Mouse (Mus musculus): ENCODE data around the gene Cdc7.
"Not testable (repeated sequence)": the region's sequence is repeated elsewhere in the genome, so short reads cannot be mapped to it uniquely, and the experiment has no call there.

Gene Cdc7

DNA sequence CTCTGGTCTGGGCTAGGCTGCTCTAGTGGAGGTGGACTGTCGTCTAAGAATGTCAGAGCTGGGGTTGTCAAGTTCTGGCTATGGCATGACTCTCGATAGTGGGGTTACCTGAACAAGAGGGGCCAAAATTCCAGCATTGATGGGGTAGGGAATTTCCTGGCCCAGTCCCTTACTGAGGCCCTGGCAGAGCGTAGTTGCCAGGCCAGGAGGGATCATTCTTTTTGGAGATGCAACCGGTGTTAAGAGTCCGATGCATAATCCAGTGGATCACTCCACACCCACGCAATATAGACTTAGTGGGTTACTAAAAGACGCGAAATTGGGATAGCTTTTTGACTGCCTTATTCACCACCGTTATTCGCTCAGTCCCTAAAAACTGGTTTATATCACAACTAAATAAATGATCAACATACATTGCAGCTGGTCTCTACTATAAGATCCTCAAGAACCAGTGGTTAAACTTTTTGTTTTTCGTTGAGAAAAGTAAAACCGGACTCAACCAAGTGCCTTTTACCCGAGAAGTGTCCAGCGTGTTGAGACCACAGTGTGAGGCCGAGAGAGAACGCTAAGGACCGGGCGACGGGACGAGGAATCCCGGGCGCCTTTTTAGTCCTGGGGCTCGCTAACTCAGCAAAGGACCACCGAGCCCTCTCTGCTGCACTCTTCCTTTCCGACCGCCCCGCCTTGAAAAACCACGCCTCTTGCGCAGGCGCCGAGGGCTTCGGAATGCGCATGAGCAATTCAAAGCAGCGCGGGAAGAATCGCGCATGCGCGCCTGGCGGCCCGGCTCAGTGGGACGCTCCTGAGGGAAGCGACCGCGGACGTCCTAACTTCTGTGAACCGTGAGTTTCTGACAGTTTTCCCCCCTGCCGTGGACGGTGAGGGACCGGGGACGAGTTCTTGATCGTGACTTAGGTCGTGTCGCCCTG, at the start of gene Cdc7:
Gene Cdc7 (plus strand): TSS at position 739 of the 929 bp plus-strand sequence.
- DNase-seq (ENCODE audit: low spot score): peak; percentile 93

DNA sequence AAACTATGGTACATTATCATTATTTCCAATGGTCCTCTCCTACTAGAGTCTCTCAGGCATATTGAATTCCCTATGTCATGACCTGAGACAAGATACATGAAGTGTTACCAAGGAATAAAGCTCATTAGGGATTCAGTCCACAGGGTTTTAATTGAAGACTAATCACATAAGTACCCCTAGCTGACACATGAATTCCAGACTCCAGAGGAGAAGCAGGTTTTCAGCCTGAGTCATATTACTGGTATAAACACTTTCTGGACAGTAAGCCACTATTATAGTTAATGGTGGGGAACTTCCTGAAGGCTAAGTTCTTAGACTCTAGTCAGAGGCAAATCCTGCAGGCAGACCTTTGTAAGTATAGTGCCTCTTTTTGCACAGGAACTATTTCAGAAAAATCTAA, 44.8 kb upstream of the Cdc7 start:
- no peak for DNase-seq (ENCODE audit: low spot score)

DNA sequence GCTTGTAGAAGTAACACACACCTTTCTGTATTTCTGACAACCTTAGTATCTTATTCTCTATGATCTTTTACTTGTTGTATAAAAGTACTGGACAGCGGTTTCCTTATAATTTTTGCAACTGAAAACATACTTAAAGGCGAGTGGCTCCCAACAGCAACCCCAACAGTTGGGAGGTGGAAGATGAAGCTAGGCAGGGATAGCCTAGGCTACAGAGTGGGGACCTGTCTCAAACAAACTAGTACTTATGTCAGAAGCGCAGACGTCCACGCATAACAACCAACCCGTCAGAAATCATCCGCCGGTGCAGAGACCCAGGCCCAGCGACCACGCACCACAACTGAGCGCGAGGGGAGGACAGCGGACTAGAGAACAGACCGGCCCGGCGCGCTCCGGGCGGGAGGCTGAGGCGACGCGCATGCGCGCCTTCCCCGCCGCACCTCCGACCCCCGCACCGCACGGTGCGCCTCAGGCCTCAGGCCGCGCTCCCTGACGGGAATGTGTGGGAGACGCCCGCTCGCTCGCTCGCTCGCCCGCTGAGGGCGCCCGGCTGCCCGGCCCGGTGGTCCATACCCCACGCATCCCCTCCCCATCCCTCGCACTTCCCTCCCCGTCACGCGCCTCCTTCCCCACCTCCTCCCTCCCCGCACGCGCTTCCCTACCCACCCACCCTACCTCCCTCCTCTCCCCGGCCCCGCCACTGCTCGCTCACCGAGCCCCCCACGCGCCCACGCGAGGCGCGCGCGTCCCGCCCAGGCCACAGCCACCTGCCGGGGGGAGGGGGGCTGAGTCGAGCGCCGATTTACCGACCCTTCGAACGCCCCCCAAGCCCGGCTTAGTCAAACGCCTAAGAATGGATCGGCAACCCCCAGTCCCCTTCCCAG, 38.4 kb upstream of the Cdc7 start, which contains the start of gene Hfm1:
Gene Hfm1 (minus strand): TSS at position 834 of the 881 bp plus-strand sequence.
- DNase-seq (ENCODE audit: low spot score): no peak

DNA sequence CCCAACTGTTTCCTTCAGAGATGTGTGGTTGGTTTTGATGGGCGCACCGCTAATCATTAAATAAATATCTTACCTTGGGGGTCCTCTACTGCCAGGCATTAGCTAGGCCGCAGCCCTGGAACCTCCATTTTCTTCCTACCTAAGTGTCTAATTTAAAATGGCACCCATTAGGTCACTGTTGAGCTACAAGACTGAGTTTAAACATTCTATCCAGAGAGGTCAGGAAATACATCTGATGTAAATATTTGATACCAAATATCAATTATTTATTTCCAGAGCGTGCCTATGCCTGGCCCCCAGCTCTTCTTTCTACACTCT, 37.8 kb upstream of the Cdc7 start:
- no peak for DNase-seq (ENCODE audit: low spot score)

DNA sequence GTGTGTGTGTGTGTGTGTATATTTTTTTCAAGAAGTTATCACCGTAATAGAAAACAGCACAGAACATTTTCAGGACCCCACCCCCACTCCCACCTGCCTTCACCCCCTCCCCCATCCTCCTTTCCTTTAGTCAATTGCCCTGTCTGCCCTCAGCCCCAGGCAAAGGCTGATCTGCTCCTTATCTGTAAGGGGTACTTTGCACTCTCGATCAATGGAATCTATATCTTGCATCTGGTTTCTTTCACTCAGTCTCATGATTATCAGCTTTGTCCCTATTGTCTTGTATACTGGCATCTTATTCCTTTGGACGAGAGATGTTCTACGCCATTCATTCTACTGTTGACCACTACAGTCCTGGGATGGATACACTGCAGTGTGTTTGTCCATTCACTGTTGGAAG, 36.1 kb upstream of the Cdc7 start:
- no peak for DNase-seq (ENCODE audit: low spot score)

DNA sequence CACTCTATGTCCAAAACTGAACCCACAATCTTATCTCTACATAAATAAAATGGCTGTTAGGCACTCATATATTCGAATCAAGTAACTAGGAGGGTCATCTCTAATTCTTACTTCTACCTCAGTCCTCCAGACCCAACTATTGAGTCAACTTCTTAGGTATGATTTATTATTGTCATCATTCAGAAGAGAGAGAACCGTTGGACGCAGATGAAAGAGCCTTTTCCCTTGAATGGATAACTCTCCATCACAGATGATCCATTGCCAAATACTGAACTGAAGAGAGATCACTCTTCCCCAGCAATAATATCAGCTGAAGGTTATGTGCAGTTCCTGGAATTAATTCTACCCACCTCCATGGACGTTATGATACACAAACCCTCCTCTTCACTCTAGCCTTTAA, 17.8 kb upstream of the Cdc7 start:
- no peak for DNase-seq (ENCODE audit: low spot score)

DNA sequence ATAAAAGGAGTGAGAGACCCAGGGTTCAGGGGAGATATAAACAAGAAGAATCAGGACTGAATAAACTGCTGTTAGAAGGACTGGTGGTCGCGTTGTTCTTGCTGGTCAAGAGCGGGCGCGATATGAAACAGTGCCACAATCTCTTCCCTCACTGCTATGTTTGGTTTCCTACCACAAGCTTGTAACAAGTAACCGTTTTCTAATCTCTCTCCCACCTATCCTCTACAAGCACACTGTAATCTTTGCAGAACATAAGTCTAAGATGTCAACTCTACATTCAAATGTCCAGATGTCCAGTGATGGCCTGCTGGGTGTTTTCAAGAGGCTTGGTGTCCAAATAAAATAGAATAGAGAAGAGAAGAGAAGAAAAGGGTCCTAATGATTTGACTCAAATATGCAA, 15.4 kb upstream of the Cdc7 start:
- DNase-seq (ENCODE audit: low spot score): no peak

DNA sequence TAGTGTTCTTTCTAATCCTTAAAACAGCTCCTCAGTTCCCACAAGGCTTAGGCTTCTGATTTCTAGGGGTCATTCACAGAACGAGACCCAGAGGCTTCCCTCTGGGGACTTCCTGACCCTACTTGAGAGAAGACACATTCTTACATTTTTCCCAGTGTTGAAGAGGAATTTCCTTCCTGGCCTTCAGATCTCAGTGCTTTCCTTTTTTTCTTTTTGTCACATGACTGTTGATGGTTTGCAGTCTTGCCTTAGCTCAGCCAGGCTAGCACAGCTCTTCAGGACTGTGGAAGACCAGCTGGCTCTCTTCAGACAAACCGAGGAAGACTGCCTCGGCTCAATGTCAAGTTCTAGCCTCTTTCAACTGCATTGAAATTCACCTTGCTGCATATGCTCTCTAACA, 7.7 kb upstream of the Cdc7 start:
- no peak for DNase-seq (ENCODE audit: low spot score)

DNA sequence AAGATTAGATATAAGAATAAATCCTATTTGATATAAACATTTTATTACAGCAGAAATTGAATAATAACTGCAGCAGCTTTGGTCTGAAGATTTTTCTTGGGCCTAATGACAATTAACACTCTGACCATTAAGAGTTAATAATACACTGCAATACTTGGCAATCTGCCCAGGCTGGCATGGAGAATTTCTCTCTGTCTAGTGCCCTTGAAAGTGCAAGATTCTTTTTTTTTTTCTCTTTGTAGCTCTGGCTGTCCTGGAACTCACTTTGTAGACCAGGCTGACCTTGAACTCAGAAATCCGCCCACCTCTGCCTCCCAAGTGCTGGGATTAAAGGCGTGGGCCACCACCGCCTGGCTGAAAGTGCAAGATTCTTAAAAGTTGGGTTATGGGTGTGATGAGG, 5.1 kb upstream of the Cdc7 start:
- DNase-seq (ENCODE audit: low spot score): peak; percentile 82

DNA sequence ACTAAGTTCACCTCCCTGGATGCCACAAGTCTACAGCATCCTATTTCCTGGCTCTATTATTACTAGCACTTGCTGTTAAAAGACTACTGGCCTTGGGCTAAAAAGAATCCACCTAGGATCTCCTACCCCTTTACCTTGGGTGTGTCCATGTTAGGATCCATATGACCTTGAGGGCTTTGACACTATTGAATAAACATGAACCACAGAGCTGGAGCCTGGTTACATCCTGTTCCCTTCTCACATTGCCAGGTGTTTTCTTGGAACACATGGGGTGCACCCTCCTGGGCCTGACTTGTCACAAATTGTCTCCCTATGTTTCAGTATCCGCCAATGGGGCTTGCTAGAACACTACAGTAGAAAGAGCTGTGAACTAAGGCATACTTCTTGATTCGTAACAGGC, 3.7 kb upstream of the Cdc7 start:
- no peak for DNase-seq (ENCODE audit: low spot score)

DNA sequence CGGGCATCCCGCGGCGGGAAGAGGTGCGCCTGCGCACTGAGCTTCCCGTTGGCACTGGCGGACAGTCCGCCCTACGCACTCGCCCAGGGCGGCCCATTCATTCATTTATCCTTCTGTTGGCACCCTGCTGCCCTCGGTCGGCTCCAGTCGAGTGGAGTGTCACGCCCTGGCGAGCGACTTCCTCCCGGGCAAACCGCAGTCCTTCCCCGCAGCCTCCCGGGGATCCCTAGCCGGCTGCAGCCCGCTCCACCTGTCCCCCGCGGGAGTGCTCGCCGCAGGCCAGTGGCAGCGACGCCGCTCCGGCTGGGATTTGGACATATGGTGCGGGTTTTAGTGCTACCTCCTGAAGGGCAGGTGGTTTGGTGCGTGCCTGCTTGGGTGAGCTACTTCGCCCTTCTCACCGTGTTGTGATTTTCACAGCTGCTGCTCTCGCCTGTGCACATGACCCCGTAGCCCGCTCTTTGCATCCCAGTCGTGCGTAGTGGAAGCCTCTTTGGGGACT, 442 bp downstream of the Cdc7 start:
- no peak for DNase-seq (ENCODE audit: low spot score)

DNA sequence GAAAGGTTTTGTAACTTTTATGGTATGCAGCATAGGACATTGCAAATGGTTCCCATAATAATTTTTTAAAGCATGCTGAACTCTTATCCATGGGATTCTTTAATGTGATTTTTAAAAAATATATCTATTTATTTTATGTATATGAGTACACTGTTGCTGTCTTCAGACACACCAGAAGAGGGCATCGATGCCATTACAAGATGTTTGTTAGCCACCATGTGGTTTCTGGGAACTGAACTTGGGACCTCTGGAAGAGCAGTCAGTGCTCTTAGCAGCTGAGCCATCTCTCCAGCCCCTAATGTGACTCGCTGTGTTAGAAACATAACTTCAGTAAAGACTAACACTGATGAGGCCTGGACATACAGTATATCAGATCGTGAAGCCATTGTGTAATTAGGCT, 2.3 kb downstream of the Cdc7 start:
- DNase-seq (ENCODE audit: low spot score): no peak

DNA sequence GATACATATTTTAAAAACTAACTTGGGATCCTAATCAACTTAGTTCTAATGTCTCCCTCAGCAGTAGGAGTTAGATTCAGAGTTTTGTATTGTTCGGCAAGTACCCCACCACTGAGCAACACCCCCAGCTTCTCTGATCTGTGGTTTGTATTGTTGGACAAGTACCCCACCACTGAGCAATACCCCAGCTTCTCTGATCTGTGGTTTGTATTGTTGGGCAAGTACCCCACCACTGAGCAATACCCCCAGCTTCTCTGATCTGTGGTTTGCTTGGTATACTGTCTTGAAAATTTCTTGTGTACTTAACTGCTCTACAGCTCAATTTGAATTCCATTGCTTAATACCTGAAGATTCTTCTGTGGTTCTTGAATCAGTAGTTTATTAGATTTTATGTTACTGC, 3.5 kb downstream of the Cdc7 start:
- no peak for DNase-seq (ENCODE audit: low spot score)

DNA sequence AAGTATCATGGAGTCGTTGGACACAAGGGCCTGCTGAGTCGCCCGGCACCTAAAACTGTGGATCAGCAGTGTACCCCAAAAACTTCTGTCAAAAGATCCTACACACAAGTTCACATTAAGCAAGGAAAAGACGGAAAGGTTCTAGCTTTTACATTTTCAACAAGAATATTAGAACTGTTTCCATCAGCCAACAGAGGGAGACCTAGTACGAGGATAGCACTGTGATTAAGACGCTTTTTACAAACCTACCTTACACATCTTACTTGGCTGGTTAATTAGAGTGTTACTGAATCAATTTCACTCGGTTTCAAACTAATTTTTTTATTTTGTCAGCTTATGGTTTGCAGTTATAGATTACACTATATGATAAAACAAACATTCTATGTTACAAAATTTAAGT, 9.8 kb downstream of the Cdc7 start:
- no peak for DNase-seq (ENCODE audit: low spot score)

DNA sequence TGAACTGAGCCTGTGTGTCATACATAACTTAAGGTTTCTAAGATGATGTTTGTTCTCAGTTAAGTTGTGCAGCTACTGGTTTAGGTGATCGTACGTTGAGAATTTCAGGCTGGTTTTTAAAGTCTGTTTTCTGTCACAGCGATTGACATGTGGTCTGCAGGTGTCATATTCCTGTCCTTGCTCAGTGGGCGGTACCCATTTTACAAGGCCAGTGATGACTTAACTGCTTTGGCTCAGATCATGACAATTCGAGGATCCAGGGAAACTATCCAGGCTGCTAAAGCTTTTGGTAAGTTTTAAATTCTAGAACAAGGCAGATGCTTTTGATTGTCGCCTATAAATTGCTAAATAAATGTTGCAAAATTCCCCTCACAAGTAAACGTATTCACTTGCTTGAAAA, 15.0 kb downstream of the Cdc7 start:
- no peak for DNase-seq (ENCODE audit: low spot score)

DNA sequence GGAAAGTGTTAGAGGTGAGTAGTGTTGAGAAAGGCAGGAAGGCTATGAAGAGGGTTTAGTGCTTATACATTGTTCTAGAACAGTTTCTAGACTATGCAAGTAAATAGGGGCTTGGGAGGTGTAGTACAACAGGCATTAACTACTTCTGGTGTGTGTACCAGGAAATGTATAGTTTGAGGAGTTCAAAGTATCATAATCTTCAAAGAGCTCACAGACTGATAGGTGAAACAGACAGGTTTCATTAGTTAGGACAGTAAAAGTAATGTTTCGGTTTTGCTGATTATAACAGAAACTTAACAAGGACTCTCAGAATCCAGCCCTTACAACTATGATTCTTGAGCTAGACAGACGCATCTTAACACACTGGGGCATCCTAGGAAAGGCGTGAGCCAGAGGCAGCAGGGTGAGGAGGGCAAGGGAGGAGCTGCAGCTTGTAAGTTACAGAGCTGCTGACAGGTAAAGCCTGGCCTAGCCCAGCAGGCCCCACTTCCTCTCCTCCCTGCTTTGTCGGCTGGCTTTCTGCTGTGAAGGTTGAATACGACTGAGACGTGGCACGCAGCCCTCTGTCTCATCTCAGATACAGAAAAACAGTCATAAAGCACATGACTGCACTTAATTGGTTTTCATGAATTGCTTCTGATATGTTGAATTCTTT, 18.3 kb downstream of the Cdc7 start:
- no peak for DNase-seq (ENCODE audit: low spot score)

DNA sequence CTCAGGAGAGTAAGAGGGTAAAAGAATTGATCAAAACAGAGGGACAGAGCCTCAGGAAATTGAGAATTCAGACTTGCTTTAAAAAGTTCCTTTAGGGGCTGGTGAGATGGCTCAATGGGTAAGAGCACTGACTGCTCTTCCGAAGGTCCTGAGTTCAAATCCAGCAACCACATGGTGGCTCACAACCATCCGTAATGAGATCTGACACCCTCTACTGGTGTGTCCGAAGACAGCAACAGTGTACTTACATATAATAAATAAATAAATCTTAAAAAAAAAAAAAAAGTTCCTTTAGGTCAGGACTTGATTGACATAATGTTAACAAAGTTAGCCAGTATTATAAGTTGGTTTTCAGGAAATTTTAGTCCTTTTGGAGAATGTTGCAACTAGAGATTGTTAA, 20.8 kb downstream of the Cdc7 start:
- not testable (repeated sequence) for DNase-seq (ENCODE audit: low spot score)

DNA sequence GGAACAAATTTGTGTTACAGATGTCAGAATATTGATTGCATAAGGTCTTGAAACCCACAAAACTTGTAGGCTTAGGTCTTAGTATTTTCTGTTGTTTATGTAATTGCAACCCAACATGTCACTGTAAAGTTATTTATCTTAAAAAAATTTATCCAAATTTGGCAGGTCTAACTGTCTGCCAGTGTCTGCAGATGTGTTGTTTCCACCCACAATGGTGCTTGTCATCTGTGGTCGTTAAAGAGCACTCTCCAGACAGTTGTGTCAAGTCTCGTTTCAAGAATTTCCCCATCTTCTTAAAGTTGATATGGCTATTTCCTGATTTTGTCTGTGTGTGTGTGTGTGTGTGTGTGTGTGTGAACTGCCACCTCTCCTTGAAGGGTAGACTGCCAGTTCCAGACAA, 21.5 kb downstream of the Cdc7 start:
- peak; percentile 57 for DNase-seq (ENCODE audit: low spot score)

DNA sequence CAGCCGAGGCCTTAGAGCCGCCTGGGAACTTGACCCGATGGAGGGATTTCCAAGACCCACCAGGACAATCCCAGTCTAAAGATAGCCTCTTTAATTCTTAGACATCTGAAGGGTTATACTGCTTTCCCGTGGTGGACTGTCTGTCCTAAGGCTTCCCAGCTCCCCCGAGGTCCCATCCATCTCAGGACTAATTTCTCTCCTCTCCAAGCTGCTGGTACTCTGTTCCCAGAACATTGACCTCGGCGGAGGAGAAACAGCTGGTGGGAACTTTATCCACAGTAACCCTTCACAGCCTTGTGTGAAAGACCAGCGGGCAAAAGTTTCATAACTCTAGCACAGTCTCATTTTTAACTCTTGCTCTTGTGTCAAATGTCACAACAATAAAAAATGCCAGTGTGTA, 25.1 kb downstream of the Cdc7 start:
- peak; percentile 64 for DNase-seq (ENCODE audit: low spot score)

DNA sequence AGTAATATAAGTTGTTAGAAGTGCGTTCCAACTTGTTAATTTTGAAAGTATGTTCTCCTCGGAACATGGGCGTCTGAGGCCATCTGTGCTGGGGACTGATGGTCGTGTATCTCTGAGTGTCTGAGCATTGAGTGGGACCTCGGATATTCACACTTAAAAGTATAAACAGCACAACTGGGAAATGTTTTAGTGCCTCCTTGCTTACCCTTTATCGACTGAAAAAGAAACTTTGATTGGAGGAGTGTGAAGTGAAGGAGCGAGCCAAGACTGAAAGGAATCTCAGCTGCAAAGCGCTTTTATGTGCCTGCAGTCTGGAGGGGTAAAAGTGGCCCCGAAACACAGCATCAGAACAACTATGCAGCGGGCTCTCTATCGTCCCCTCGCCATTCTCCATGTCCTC, 25.7 kb downstream of the Cdc7 start:
- no peak for DNase-seq (ENCODE audit: low spot score)

DNA sequence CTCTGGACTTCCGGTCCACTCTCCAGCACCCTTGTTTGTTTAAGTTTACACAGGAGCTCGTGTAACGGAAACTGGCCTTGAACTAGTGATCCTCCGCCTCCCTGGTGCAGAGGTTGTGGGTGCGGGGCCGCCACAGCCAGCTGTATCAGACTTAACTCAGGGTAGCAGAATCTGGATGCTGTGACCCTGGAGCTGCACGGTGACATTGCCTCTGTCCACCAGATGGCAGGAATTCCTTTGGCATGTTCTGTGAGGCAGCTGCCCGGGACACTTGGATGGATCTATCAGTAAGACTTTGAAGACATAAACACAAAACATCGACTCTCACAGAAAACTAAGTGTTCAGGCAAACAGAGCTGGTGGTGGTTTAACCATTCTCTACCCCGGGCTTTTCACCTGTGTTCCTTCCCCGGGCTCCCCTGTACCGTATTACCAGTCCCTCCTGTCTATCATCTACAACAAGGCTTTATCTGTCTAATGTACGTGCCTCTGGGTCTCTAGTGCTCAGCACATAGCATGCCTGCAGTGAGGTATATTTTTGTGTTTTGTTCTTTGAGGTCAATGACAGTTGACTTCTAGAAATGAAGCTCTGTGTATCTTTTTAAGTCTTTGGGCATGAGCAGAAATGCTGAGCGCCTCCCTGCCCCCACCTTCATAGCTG, 26.6 kb downstream of the Cdc7 start:
- DNase-seq (ENCODE audit: low spot score): peak; percentile 88
